Mouse (Mus musculus): ENCODE measurements around the gene Cfap97d1. TPM values are rescaled to one million over a fixed set of nuclear protein-coding genes. Genes with fewer than 3 reads are reported as not detected.
"Not testable (repeated sequence)": the region's sequence is repeated elsewhere in the genome, so short reads cannot be mapped to it uniquely, and the experiment has no call there.

Cfap97d1 gene
- total and polyA plus RNA-seq, 2 experiments from 2014 or later, result not detected

DNA sequence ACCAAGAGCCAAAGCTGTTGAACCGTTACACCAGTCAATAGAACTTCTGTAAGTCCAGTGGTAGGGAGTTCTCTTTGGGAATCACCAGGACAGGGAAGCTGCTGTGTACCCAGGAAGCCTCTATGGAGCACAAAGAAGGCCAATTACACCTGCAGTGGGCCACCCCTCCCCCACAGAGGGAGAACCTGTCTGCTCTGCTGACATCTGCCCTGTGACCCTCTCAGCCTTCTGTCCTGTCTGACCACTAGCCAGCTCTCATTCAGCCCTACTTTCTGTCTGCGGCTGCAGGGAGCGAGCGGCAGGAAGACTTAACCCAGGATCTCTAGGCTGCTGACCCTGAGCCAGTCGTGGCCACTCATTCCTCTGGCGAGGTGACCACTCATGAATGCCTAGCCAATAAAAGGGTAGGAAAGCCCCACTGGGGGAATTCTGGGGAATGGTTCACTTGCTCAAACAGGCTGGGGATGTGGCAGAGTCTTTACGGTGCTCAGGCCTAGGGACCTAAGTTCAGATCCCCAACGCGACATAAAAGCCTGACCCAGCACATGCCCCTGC is 3.4 kb upstream of the Cfap97d1 start:
- no peak overlapping the region for H3K27ac ChIP-seq
- peaks cover 15% of the 10 kb centered on the region; the same call in 1 of the 2 replicates for H3K36me3 ChIP-seq (ENCODE audit: insufficient read depth, low read length)
- H3K4me2 ChIP-seq (ENCODE audit: low read depth, low read length), result no peak overlapping the region
- H3K9ac ChIP-seq (replicated peaks; ENCODE audit: low read length), result no peak overlapping the region
- WGBS, result 80% methylated on average over 9 of the region's 9 CpGs
- no peak for TF ChIP-seq CTCF (IDR thresholded peaks at IDR 0.05; ENCODE audit: low read depth)
- no peaks in the 10 kb centered on the region for H3K27me3 ChIP-seq (ENCODE audit: insufficient read depth, low read length)
- ATAC-seq (no peak), DNase-seq (ENCODE audit: low spot score) (no peak)
- H3K4me3 ChIP-seq (ENCODE audit: low read length), result no peak overlapping the region
- peaks cover 17% of the 10 kb centered on the region; the same call in 1 of the 2 replicates for H3K4me1 ChIP-seq (ENCODE audit: insufficient read depth, low read length)
- no peaks in the 10 kb centered on the region for H3K9me3 ChIP-seq (ENCODE audit: low read length)

DNA sequence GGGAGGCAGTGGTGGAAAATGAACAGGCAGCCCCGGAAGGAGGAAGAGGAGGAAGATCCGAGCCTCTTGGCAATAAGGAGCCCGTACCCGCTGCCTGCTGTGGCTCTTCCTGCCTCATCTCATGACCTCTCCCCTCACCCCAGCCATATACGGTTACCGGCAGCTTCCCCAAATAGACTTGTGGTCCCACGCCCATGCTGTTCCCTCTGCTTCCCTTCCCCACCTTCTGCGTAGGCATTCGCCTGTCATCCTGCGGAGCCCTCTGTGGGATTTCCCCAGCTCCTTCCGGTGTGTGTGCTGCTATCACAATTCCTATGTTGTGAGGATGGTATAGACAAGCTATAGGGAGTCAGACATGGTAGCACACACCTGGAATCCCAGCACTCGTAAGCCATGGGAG is 2.2 kb upstream of the Cfap97d1 start:
- H3K4me3 ChIP-seq (ENCODE audit: low read length), result no peak overlapping the region
- no peak for ATAC-seq
- no peaks in the 10 kb centered on the region for H3K9me3 ChIP-seq (ENCODE audit: low read length)
- H3K27me3 ChIP-seq (ENCODE audit: insufficient read depth, low read length), result no peaks in the 10 kb centered on the region
- 82% methylated on average over 12 of the region's 12 CpGs for WGBS
- no peak overlapping the region for H3K4me2 ChIP-seq (ENCODE audit: low read depth, low read length)
- H3K36me3 ChIP-seq (ENCODE audit: insufficient read depth, low read length), result peaks cover 15% of the 10 kb centered on the region; the same call in 1 of the 2 replicates
- no peak for TF ChIP-seq CTCF (IDR thresholded peaks at IDR 0.05; ENCODE audit: low read depth)
- H3K27ac ChIP-seq, result no peak overlapping the region
- no peak for DNase-seq (ENCODE audit: low spot score)
- H3K4me1 ChIP-seq (ENCODE audit: insufficient read depth, low read length), result peaks cover 17% of the 10 kb centered on the region; the same call in 1 of the 2 replicates
- H3K9ac ChIP-seq (replicated peaks; ENCODE audit: low read length), result no peak overlapping the region

DNA sequence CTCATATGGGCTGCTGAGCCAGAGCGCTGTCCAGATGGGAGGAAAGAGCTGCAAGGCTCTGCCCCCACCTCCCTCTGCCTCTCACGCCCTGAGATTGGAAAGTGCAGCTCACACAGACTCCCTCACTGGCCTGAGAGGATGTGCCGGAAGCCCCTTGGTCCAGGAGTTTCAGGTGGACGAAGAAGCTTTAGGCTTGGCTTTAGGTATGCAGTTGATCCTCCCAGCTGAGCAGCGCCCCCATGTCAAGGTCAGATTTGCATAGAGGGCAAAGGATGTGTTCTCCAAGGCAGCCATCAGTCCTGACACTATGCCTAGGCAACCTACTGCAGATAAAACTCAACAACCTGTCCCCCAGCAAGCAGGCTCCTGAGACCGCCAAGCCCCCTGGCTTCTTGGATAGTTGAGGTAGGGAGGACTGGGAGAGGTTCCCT is 1.1 kb upstream of the Cfap97d1 start:
- WGBS, result 67% methylated on average over 6 of the region's 6 CpGs
- no peak overlapping the region for H3K4me3 ChIP-seq (ENCODE audit: low read length)
- no peak for TF ChIP-seq CTCF (IDR thresholded peaks at IDR 0.05; ENCODE audit: low read depth)
- 0 out of 2 replicates have a peak overlapping the region, but pooled peaks have one; percentile 92 for H3K27ac ChIP-seq
- no peaks in the 10 kb centered on the region for H3K9me3 ChIP-seq (ENCODE audit: low read length)
- DNase-seq (ENCODE audit: low spot score) (no peak), ATAC-seq (no peak)
- peaks cover 17% of the 10 kb centered on the region; the same call in 1 of the 2 replicates for H3K4me1 ChIP-seq (ENCODE audit: insufficient read depth, low read length)
- peaks cover 15% of the 10 kb centered on the region; the same call in 1 of the 2 replicates for H3K36me3 ChIP-seq (ENCODE audit: insufficient read depth, low read length)
- no peaks in the 10 kb centered on the region for H3K27me3 ChIP-seq (ENCODE audit: insufficient read depth, low read length)
- H3K9ac ChIP-seq (replicated peaks; ENCODE audit: low read length), result no peak overlapping the region
- peak overlapping the region; percentile 99 for H3K4me2 ChIP-seq (ENCODE audit: low read depth, low read length)

DNA sequence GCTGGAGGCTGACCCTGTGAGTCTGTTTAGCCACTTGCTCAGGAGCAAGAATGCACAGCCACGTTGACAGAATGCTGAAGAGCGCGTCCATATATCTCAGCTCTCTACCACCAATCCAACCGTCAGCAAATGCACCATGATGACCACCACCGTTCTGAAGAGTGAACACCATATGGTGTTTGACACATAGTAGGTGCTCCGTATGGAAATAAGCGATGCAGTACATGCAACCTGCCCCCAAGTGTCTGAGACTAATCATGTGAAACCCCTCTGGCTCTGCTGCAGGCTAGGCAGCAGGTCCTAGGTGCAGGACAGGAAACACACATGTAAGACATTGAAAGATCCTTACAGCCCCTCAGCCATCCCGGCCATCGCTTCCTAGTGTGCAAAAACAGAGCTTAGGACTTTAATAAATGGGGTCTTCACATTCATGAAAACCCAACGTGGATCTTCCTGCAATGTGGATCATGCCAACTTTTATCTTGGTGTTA is 603 bp upstream of the Cfap97d1 start:
- no peaks in the 10 kb centered on the region for H3K27me3 ChIP-seq (ENCODE audit: insufficient read depth, low read length)
- ATAC-seq (no peak), DNase-seq (ENCODE audit: low spot score) (no peak)
- peak overlapping the region; percentile 92; the same call in 1 of the 2 replicates for H3K27ac ChIP-seq
- no peak overlapping the region for H3K9ac ChIP-seq (replicated peaks; ENCODE audit: low read length)
- peaks cover 14% of the 10 kb centered on the region; the same call in 1 of the 2 replicates for H3K36me3 ChIP-seq (ENCODE audit: insufficient read depth, low read length)
- peak overlapping the region; percentile 99 for H3K4me2 ChIP-seq (ENCODE audit: low read depth, low read length)
- peak overlapping the region; percentile 64 for H3K4me3 ChIP-seq (ENCODE audit: low read length)
- H3K9me3 ChIP-seq (ENCODE audit: low read length), result no peaks in the 10 kb centered on the region
- TF ChIP-seq CTCF (IDR thresholded peaks at IDR 0.05; ENCODE audit: low read depth), result no peak
- 65% methylated on average over 10 of the region's 10 CpGs for WGBS
- peaks cover 17% of the 10 kb centered on the region; the same call in 1 of the 2 replicates for H3K4me1 ChIP-seq (ENCODE audit: insufficient read depth, low read length)

DNA sequence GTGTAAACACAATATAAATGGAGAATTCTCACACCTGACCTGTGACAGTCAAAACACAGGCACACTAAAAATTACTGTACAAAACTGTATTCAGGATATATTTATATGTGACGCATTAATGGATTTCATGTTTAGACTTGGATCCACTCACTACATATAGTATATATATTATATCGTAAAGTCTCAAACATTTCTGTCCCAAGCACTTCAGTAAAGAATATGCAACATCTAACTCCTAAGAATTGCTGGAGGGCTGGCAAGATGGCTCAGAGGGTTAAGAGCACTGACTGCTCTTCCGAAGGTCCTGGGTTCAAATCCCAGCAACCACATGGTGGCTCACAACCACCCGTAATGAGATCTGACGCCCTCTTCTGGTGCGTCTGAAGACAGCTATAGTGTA is 1.4 kb downstream of the Cfap97d1 start:
- peak overlapping the region; percentile 99; the same call in 1 of the 2 replicates for H3K4me2 ChIP-seq (ENCODE audit: low read depth, low read length)
- H3K9ac ChIP-seq (replicated peaks; ENCODE audit: low read length); H3K4me3 ChIP-seq (ENCODE audit: low read length); H3K27me3 ChIP-seq (ENCODE audit: insufficient read depth, low read length); DNase-seq (ENCODE audit: low spot score); H3K36me3 ChIP-seq (ENCODE audit: insufficient read depth, low read length); ATAC-seq; H3K9me3 ChIP-seq (ENCODE audit: low read length): not testable (repeated sequence)
- peaks cover 17% of the 10 kb centered on the region; the same call in 1 of the 2 replicates for H3K4me1 ChIP-seq (ENCODE audit: insufficient read depth, low read length)
- WGBS, result 67% methylated on average over 6 of the region's 6 CpGs
- peak overlapping the region; percentile 92; the same call in 1 of the 2 replicates for H3K27ac ChIP-seq

DNA sequence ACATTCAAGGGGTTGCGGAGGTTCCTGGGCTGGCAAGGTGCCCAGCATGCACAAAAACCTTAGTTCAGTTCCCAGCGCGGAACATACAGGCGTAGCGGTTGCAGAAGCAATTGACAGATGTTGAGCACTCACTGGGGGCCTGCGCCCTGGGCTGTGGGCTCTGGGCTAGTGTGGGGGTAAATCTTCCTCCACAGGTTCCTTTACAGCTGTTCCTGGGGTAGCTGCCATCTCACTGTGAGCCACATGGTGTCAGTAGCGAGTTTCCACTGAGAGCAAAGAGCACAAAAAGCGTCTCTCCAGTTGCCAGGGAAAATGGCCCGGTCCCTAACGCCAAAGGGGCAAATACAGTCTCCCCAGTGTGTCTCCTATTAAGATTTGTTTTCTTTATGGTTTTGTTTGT is 1.9 kb downstream of the Cfap97d1 start:
- Histone ChIP-seq H3K4me1 (ENCODE audit: insufficient read depth, low read length) (peaks cover 17% of the 10 kb centered on the region; the same call in 1 of the 2 replicates), H3K27me3 (ENCODE audit: insufficient read depth, low read length) (no peaks in the 10 kb centered on the region), H3K4me3 (ENCODE audit: low read length) (no peak overlapping the region), H3K36me3 (ENCODE audit: insufficient read depth, low read length) (peaks cover 4% of the 10 kb centered on the region; the same call in 1 of the 2 replicates), H3K4me2 (ENCODE audit: low read depth, low read length) (no peak overlapping the region), H3K9me3 (ENCODE audit: low read length) (no peaks in the 10 kb centered on the region), H3K27ac (no peak overlapping the region), H3K9ac (replicated peaks; ENCODE audit: low read length) (no peak overlapping the region)
- TF ChIP-seq CTCF (IDR thresholded peaks at IDR 0.05; ENCODE audit: low read depth), result peak; percentile 94
- WGBS, result 4% methylated on average over 10 of the region's 10 CpGs
- DNase-seq (ENCODE audit: low spot score), result peak; percentile 93
- ATAC-seq, result peak; percentile 25; the same call in 1 of the 2 replicates

DNA sequence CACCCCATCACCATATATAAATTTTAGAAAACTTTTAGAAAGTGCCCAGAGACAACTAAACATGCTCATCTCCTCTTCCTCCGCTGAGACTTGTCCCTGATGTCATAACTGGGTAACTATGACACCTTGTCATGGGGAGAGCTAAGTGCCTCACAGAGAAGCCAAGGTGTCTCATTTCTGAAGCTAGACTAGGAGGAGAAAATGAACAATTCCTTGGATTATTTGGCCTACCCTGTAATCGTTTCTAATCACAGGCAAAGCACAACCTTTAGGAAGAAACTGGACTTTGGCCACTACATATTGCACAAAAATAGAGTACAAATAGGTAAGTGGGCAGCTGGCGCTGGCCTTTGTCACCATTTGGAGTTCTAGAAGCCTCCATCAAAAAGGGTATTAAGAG is 2.8 kb downstream of the Cfap97d1 start, which contains the start of gene Dusp3:
Gene Dusp3 (minus strand): TSS at position 101 of the 400 bp plus-strand sequence.
- H3K9ac ChIP-seq (replicated peaks; ENCODE audit: low read length), result no peak within 1 kb of the TSS
- peaks cover 17% of the 10 kb centered on the region; the same call in 1 of the 2 replicates for H3K4me1 ChIP-seq (ENCODE audit: insufficient read depth, low read length)
- H3K4me2 ChIP-seq (ENCODE audit: low read depth, low read length), result no peak within 1 kb of the TSS
- TF ChIP-seq CTCF (IDR thresholded peaks at IDR 0.05; ENCODE audit: low read depth), result no peak
- H3K27me3 ChIP-seq (ENCODE audit: insufficient read depth, low read length), result no peaks in the 10 kb centered on the region
- whole genome bisulfite sequencing, result 81% methylated on average over 3 of the region's 3 CpGs
- H3K9me3 ChIP-seq (ENCODE audit: low read length), result no peaks in the 10 kb centered on the region
- no peak for DNase-seq (ENCODE audit: low spot score)
- H3K27ac ChIP-seq, result no peak within 1 kb of the TSS
- H3K4me3 ChIP-seq (ENCODE audit: low read length), result no peak within 1 kb of the TSS
- ATAC-seq, result no peak
- H3K36me3 ChIP-seq (ENCODE audit: insufficient read depth, low read length), result no peaks in the 10 kb centered on the region
